Mouse (Mus musculus): ENCODE results near the gene Gm6370. TPM values are rescaled to one million over a fixed set of nuclear protein-coding genes. Genes with fewer than 3 reads are reported as not detected.

The Gm6370 gene
- total RNA-seq, 2 experiments from 2014 or later: not detected

Other genes with a start within 250 kb of the Gm6370 start
- not detected in 2 replicates for gene Wasf3, start 106.4 kb upstream of the Gm6370 start, total RNA-seq (2014; fragmentation: Nextera tagmentation)
- not detected in 2 replicates for gene Wasf3, start 106.4 kb upstream of the Gm6370 start, total RNA-seq (2017)
- gene Gm6408, start 9.4 kb upstream of the Gm6370 start, total RNA-seq (2014; fragmentation: Nextera tagmentation): not detected in 2 replicates
- not detected in 2 replicates for gene Gm6408, start 9.4 kb upstream of the Gm6370 start, total RNA-seq (2017)
- not detected in 2 replicates for gene 4930449I24Rik, start 11.0 kb downstream of the Gm6370 start, total RNA-seq (2014; fragmentation: Nextera tagmentation)
- not detected in 2 replicates for gene 4930449I24Rik, start 11.0 kb downstream of the Gm6370 start, total RNA-seq (2017)
- gene Gm3402, start 22.8 kb downstream of the Gm6370 start, total RNA-seq (2014; fragmentation: Nextera tagmentation): not detected in 2 replicates
- not detected in 2 replicates for gene Gm3402, start 22.8 kb downstream of the Gm6370 start, total RNA-seq (2017)
- gene Gm3404, start 34.4 kb downstream of the Gm6370 start, total RNA-seq (2014; fragmentation: Nextera tagmentation): not detected in 2 replicates
- not detected in 2 replicates for gene Gm3404, start 34.4 kb downstream of the Gm6370 start, total RNA-seq (2017)
- gene Gm3409, start 46.3 kb downstream of the Gm6370 start, total RNA-seq (2014; fragmentation: Nextera tagmentation): not detected in 2 replicates
- not detected in 2 replicates for gene Gm3409, start 46.3 kb downstream of the Gm6370 start, total RNA-seq (2017)
- gene Gm3415, start 64.8 kb downstream of the Gm6370 start, total RNA-seq (2014; fragmentation: Nextera tagmentation): not detected in 2 replicates
- not detected in 2 replicates for gene Gm3415, start 64.8 kb downstream of the Gm6370 start, total RNA-seq (2017)
- gene Gpr12, start 93.9 kb downstream of the Gm6370 start, total RNA-seq (2014; fragmentation: Nextera tagmentation): not detected in 2 replicates
- gene Gpr12, start 93.9 kb downstream of the Gm6370 start, total RNA-seq (2017): not detected in 2 replicates